In genomic region chr1:73043671-73044070, GRCm38 (mm10) we compare ENCODE assay signal across 32 mouse cellular contexts. TPM values are rescaled to one million over a fixed set of nuclear protein-coding genes. Genes with fewer than 3 reads are reported as not detected.
DNase-seq lines count a peak whose midpoint lies in the region; ATAC-seq lines count a peak whose summit lies in the region.
"Had no signal": no experiment of that assay in that cellular context is flagged by ENCODE, and none has a peak within 500 bp of the region (broad histone marks: within the 10 kb centered on the region; RNA-seq: fewer than 3 reads in every experiment).

No protein-coding gene starts in this region.

- H3K9ac ChIP-seq in heart, embryonic 13.5 days = no peak overlapping the region
- H3K9ac ChIP-seq: embryonic facial prominence, embryonic 12.5 days; forebrain, embryonic 13.5 days; limb, embryonic 12.5 days; liver, embryonic 14.5 days; midbrain, embryonic 15.5 days had no signal

- peak overlapping the region; percentile 71 for H3K27ac ChIP-seq in heart, embryonic 13.5 days (replicated peaks)
- H3K27ac ChIP-seq: embryonic facial prominence, embryonic 12.5 days; forebrain, embryonic 13.5 days; limb, embryonic 12.5 days; liver, embryonic 14.5 days; midbrain, embryonic 15.5 days had no signal

- intact Hi-C loops in heart, postnatal 36 days (cut with DNase I) = loop anchor here (5.0 kb wide), 1 partner anchor 166 kb away; no protein-coding TSS in a partner anchor

- H3K4me3 ChIP-seq in heart, embryonic 13.5 days = no peak overlapping the region
- H3K4me3 ChIP-seq: embryonic facial prominence, embryonic 12.5 days; erythroblast, embryonic 14.5 days; forebrain, embryonic 13.5 days; limb, embryonic 12.5 days; megakaryocyte, embryonic 14.5 days; midbrain, embryonic 15.5 days; myocyte had no signal

- no peaks in the 10 kb centered on the region for H3K27me3 ChIP-seq in heart, embryonic 13.5 days (replicated peaks)
- H3K27me3 ChIP-seq: embryonic facial prominence, embryonic 12.5 days; forebrain, embryonic 13.5 days; limb, embryonic 12.5 days; megakaryocyte, embryonic 14.5 days; midbrain, embryonic 15.5 days had no signal

- peak; percentile 34; the same call in 1 of the 2 replicates for ATAC-seq in heart, embryonic 13.5 days (ENCODE audit: extremely low read depth, insufficient number of reproducible peaks, low FRiP score, low TSS enrichment)
- ATAC-seq: forebrain, embryonic 13.5 days; hindbrain, embryonic 16.5 days; intestine, embryonic 16.5 days; midbrain, embryonic 15.5 days had no signal

- peak; percentile 37 for DNase-seq in gastrocnemius, adult 18-20 months (ENCODE audit: low spot score)
- DNase-seq in gastrocnemius, postnatal 4 days (ENCODE audit: low spot score in 2 of 2) = no peak
- DNase-seq in heart, adult 18-20 months = peak; percentile 60 to 64
- peak; percentile 28 to 63 for DNase-seq in heart, postnatal 36 days
- no peak for DNase-seq in urinary bladder, adult 2 months (ENCODE audit: low spot score)
- DNase-seq in cerebellum, adult 11-12 months = no peak
- no peak for DNase-seq in left cerebral cortex, adult 9 months (ENCODE audit: low spot score in 2 of 2)
- DNase-seq: adrenal gland, adult 2 months; cerebellum, adult 9-10 months; kidney, postnatal 4 days; thymus, adult 2 months had no signal

- H3K4me1 ChIP-seq in heart, embryonic 13.5 days = peaks cover 45% of the 10 kb centered on the region
- H3K4me1 ChIP-seq: forebrain, embryonic 13.5 days; megakaryocyte, embryonic 14.5 days; midbrain, embryonic 15.5 days had no signal

- H3K9me3 ChIP-seq in heart, embryonic 13.5 days = no peaks in the 10 kb centered on the region
- H3K9me3 ChIP-seq: embryonic facial prominence, embryonic 12.5 days; forebrain, embryonic 13.5 days; limb, embryonic 12.5 days; midbrain, embryonic 15.5 days had no signal

- H3K36me3 ChIP-seq in heart, embryonic 13.5 days = no peaks in the 10 kb centered on the region
- H3K36me3 ChIP-seq: embryonic facial prominence, embryonic 12.5 days; limb, embryonic 12.5 days; midbrain, embryonic 15.5 days had no signal

- peak overlapping the region; percentile 29 for H3K4me2 ChIP-seq in heart, embryonic 13.5 days
- H3K4me2 ChIP-seq: embryonic facial prominence, embryonic 12.5 days; forebrain, embryonic 13.5 days; limb, embryonic 12.5 days; midbrain, embryonic 15.5 days had no signal

- 29% methylated on average over 10 of the region's 10 CpGs for WGBS in heart, embryonic 13.5 days

RNA-seq across cellular contexts. Expression of gene Tnp1, which starts 28.0 kb away (rescaled TPM):
- not detected for total RNA-seq in gastrocnemius, adult 18-20 months (2021)
- total RNA-seq in gastrocnemius, postnatal 4 days (2021) = not detected
- total RNA-seq in heart, adult 18-20 months (2021) = not detected
- polyA plus RNA-seq in heart, embryonic 13.5 days (2015; fragmentation: Nextera tagmentation; extraction: Ambion mirVana) = not detected in 2 replicates
- not detected for total RNA-seq in heart, postnatal 36 days (2021)
- not detected in 2 replicates for polyA plus RNA-seq in urinary bladder, adult 2 months (2012; rRNA removed)
- total RNA-seq: adrenal gland, adult 2 months; hematopoietic stem cell, adult 5-6 weeks; layer of hippocampus, postnatal 10 days; left cerebral cortex, adult 8-10 months had no signal
- polyA plus RNA-seq: adrenal gland, adult 2 months; cortical plate, adult 2 months; embryonic facial prominence, embryonic 12.5 days; erythroblast, embryonic 14.5 days; forebrain, embryonic 13.5 days; frontal cortex, adult 2 months; hindbrain, embryonic 16.5 days; intestine, embryonic 16.5 days; kidney, embryonic 14.5 days; limb, embryonic 12.5 days; liver, embryonic 14.5 days; lung, embryonic 16.5 days; midbrain, embryonic 15.5 days; myocyte; neural tube, embryonic 14.5 days; spleen, adult 2 months; stomach, embryonic 14.5 days had no signal

Comparison
In these comparisons a context has a peak if more than half of its experiments do, and no peak if none do; other contexts are left out.
1. DNase-seq: peak in gastrocnemius, adult 18-20 months (single experiment), heart, adult 18-20 months (2 of 2) and heart, postnatal 36 days (2 of 2); none in gastrocnemius, postnatal 4 days (0 of 2), urinary bladder, adult 2 months (single experiment), cerebellum, adult 11-12 months (single experiment) and left cerebral cortex, adult 9 months (0 of 2).